Comparison of ENCODE assay signal across 18 mouse cellular contexts in the genomic region with DNA sequence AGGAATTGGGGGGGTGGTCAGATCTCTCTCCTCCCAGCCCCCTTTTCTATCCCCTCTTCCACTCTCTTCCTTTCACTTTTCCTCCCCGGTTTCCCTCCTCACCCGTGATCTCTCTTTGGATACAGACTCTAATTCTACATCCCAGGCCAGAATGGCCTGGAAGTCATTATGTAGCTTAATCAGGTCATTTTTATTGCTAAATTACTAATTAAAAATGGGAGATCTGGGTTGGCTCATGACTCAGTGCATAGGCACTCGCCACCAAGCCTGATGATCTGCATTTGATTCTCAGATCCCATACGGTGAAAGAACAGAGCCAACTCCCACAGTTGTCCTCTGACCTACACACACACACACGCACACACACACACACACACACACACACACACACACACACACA. TPM values are rescaled to one million over a fixed set of nuclear protein-coding genes. Genes with fewer than 3 reads are reported as not detected.
DNase-seq lines count a peak whose midpoint lies in the region; ATAC-seq and TF ChIP-seq lines count a peak whose summit lies in the region.
"Had no signal": no experiment of that assay in that cellular context is flagged by ENCODE, and none has a peak within 500 bp of the region (broad histone marks: within the 10 kb centered on the region; RNA-seq: fewer than 3 reads in every experiment).

No protein-coding gene starts in this region.

- TF ChIP-seq EP300 in stomach, postnatal 0 days (optimal IDR thresholded peaks at IDR 0.05): no peak

- H3K36me3 ChIP-seq in forebrain, embryonic 11.5 days (ENCODE audit: control insufficient read depth, insufficient read depth, low read length): no peaks in the 10 kb centered on the region
- H3K36me3 ChIP-seq in forebrain, embryonic 13.5 days (ENCODE audit: poor library complexity, severe bottlenecking): no peaks in the 10 kb centered on the region
- H3K36me3 ChIP-seq in heart, embryonic 12.5 days: no peaks in the 10 kb centered on the region
- no peaks in the 10 kb centered on the region for H3K36me3 ChIP-seq in stomach, embryonic 16.5 days (ENCODE audit: control insufficient read depth, insufficient read depth, low read length)
- no peaks in the 10 kb centered on the region for H3K36me3 ChIP-seq in stomach, postnatal 0 days (ENCODE audit: control insufficient read depth, insufficient read depth, low read length)
- H3K36me3 ChIP-seq: forebrain, embryonic 15.5 days; intestine, embryonic 15.5 days; kidney, embryonic 15.5 days had no signal

- ATAC-seq in forebrain, embryonic 11.5 days (replicated peaks; ENCODE audit: low FRiP score): no peak
- ATAC-seq in forebrain, embryonic 13.5 days: no peak
- no peak for ATAC-seq in heart, embryonic 12.5 days (ENCODE audit: insufficient number of reproducible peaks, low FRiP score)
- no peak for ATAC-seq in stomach, embryonic 16.5 days (ENCODE audit: insufficient read depth, low FRiP score)
- ATAC-seq in stomach, postnatal 0 days (ENCODE audit: low FRiP score, low TSS enrichment): no peak
- ATAC-seq: forebrain, embryonic 15.5 days; intestine, embryonic 15.5 days had no signal

- peaks cover 14% of the 10 kb centered on the region for H3K4me1 ChIP-seq in forebrain, embryonic 11.5 days (replicated peaks; ENCODE audit: control insufficient read depth, insufficient read depth, low read length)
- H3K4me1 ChIP-seq in forebrain, embryonic 13.5 days: peaks cover 40% of the 10 kb centered on the region
- H3K4me1 ChIP-seq in heart, embryonic 12.5 days (replicated peaks): peaks cover 53% of the 10 kb centered on the region
- H3K4me1 ChIP-seq in stomach, embryonic 16.5 days (ENCODE audit: control insufficient read depth, insufficient read depth, low read length): peaks cover 21% of the 10 kb centered on the region; the same call in 1 of the 2 replicates
- peaks cover 11% of the 10 kb centered on the region for H3K4me1 ChIP-seq in stomach, postnatal 0 days (replicated peaks; ENCODE audit: control insufficient read depth, insufficient read depth)

- no peak overlapping the region for H3K4me3 ChIP-seq in forebrain, embryonic 11.5 days (ENCODE audit: low read depth, low read length)
- no peak overlapping the region for H3K4me3 ChIP-seq in forebrain, embryonic 13.5 days
- no peak overlapping the region for H3K4me3 ChIP-seq in heart, embryonic 12.5 days
- H3K4me3 ChIP-seq in stomach, embryonic 16.5 days (replicated peaks; ENCODE audit: low read length): no peak overlapping the region
- H3K4me3 ChIP-seq in stomach, postnatal 0 days (ENCODE audit: low read depth, low read length): no peak overlapping the region
- H3K4me3 ChIP-seq: forebrain, embryonic 15.5 days; intestine, embryonic 15.5 days; kidney, embryonic 15.5 days had no signal

- no peak overlapping the region for H3K4me2 ChIP-seq in forebrain, embryonic 11.5 days (ENCODE audit: low read depth, low read length, severe bottlenecking)
- H3K4me2 ChIP-seq in forebrain, embryonic 13.5 days: no peak overlapping the region
- H3K4me2 ChIP-seq in heart, embryonic 12.5 days: no peak overlapping the region
- no peak overlapping the region for H3K4me2 ChIP-seq in stomach, embryonic 16.5 days (ENCODE audit: low read depth, low read length)
- no peak overlapping the region for H3K4me2 ChIP-seq in stomach, postnatal 0 days (replicated peaks; ENCODE audit: low read depth)
- H3K4me2 ChIP-seq: forebrain, embryonic 15.5 days; hindbrain, embryonic 14.5 days; intestine, embryonic 15.5 days; kidney, embryonic 15.5 days had no signal

- 56% methylated on average over 5 of the region's 5 CpGs for WGBS in forebrain, embryonic 11.5 days
- 47% methylated on average over 5 of the region's 5 CpGs for WGBS in forebrain, embryonic 13.5 days
- WGBS in heart, embryonic 12.5 days: 64% methylated on average over 5 of the region's 5 CpGs
- 78% methylated on average over 5 of the region's 5 CpGs for WGBS in stomach, embryonic 16.5 days
- 67% methylated on average over 5 of the region's 5 CpGs for WGBS in stomach, postnatal 0 days

- H3K27me3 ChIP-seq in forebrain, embryonic 11.5 days (ENCODE audit: control insufficient read depth, insufficient read depth, low read length): no peaks in the 10 kb centered on the region
- H3K27me3 ChIP-seq in forebrain, embryonic 13.5 days: no peaks in the 10 kb centered on the region
- H3K27me3 ChIP-seq in heart, embryonic 12.5 days (replicated peaks): no peaks in the 10 kb centered on the region
- H3K27me3 ChIP-seq in stomach, embryonic 16.5 days (ENCODE audit: control insufficient read depth, insufficient read depth, low read length): no peaks in the 10 kb centered on the region
- no peaks in the 10 kb centered on the region for H3K27me3 ChIP-seq in stomach, postnatal 0 days (ENCODE audit: control insufficient read depth, insufficient read depth, low read length)
- H3K27me3 ChIP-seq: forebrain, embryonic 15.5 days; intestine, embryonic 15.5 days; kidney, embryonic 15.5 days had no signal

- H3K9ac ChIP-seq in forebrain, embryonic 11.5 days (ENCODE audit: low read length): no peak overlapping the region
- no peak overlapping the region for H3K9ac ChIP-seq in forebrain, embryonic 13.5 days
- no peak overlapping the region for H3K9ac ChIP-seq in heart, embryonic 12.5 days
- H3K9ac ChIP-seq in stomach, embryonic 16.5 days (ENCODE audit: low read length): 0 out of 2 replicates have a peak overlapping the region, but pooled peaks have one; percentile 1
- H3K9ac ChIP-seq in stomach, postnatal 0 days (ENCODE audit: low read length): no peak overlapping the region
- H3K9ac ChIP-seq: forebrain, embryonic 15.5 days; hindbrain, embryonic 14.5 days; intestine, embryonic 15.5 days; kidney, embryonic 15.5 days had no signal

- H3K9me3 ChIP-seq in forebrain, embryonic 11.5 days (ENCODE audit: control insufficient read depth, low read length): no peaks in the 10 kb centered on the region
- no peaks in the 10 kb centered on the region for H3K9me3 ChIP-seq in forebrain, embryonic 13.5 days (replicated peaks)
- no peaks in the 10 kb centered on the region for H3K9me3 ChIP-seq in heart, embryonic 12.5 days (replicated peaks)
- H3K9me3 ChIP-seq in stomach, embryonic 16.5 days (replicated peaks; ENCODE audit: control insufficient read depth, low read length): no peaks in the 10 kb centered on the region
- no peaks in the 10 kb centered on the region for H3K9me3 ChIP-seq in stomach, postnatal 0 days (ENCODE audit: control insufficient read depth, low read length)
- H3K9me3 ChIP-seq: forebrain, embryonic 15.5 days; intestine, embryonic 15.5 days; kidney, embryonic 15.5 days had no signal

- TF ChIP-seq CTCF in stomach, postnatal 0 days (IDR thresholded peaks at IDR 0.05; ENCODE audit: low read depth): no peak

- peak overlapping the region; percentile 27; the same call in 1 of the 2 replicates for H3K27ac ChIP-seq in forebrain, embryonic 11.5 days (ENCODE audit: low read depth, low read length)
- no peak overlapping the region for H3K27ac ChIP-seq in forebrain, embryonic 13.5 days
- 0 out of 2 replicates have a peak overlapping the region, but pooled peaks have one; percentile 91 for H3K27ac ChIP-seq in heart, embryonic 12.5 days (ENCODE audit: poor library complexity, severe bottlenecking)
- H3K27ac ChIP-seq in stomach, embryonic 16.5 days (ENCODE audit: low read length): no peak overlapping the region
- H3K27ac ChIP-seq in stomach, postnatal 0 days (replicated peaks): no peak overlapping the region
- H3K27ac ChIP-seq: forebrain, embryonic 15.5 days; intestine, embryonic 15.5 days; kidney, embryonic 15.5 days had no signal

- DNase-seq in forebrain, embryonic 11.5 days (ENCODE audit: low spot score): no peak
- DNase-seq in heart, adult 18-20 months: no peak
- no peak for DNase-seq in stomach, postnatal 0 days (ENCODE audit: low spot score)
- no peak for DNase-seq in ovary, postnatal 10 days (ENCODE audit: low spot score)
- DNase-seq: adrenal gland, adult 2 months; adrenal gland, postnatal 25 days; cerebellum, adult 18-20 months; cerebellum, adult 9-11 months; gastrocnemius, postnatal 10 days; heart, postnatal 4 days; kidney, adult 18-20 months had no signal

RNA-seq across cellular contexts. Expression of gene Fos, which starts 39.2 kb away (rescaled TPM):
- 0.57 and 1.1 TPM in 2 replicates for polyA plus RNA-seq in forebrain, embryonic 11.5 days (2014; fragmentation: Nextera tagmentation; extraction: Ambion mirVana)
- 1.1 and 1.2 TPM in 2 replicates for polyA plus RNA-seq in forebrain, embryonic 13.5 days (2015; fragmentation: Nextera tagmentation; extraction: Ambion mirVana)
- 5.9 and 8.1 TPM in 2 replicates for polyA plus RNA-seq in heart, embryonic 12.5 days (2016; fragmentation: Nextera tagmentation; extraction: Ambion mirVana)
- 1 to 10 TPM; 2.1 to 5.4 TPM for total RNA-seq in heart, adult 18-20 months (2021)
- 16.1 and 21.1 TPM in 2 replicates for polyA plus RNA-seq in stomach, embryonic 16.5 days (2015; fragmentation: Nextera tagmentation; extraction: Ambion mirVana)
- 18.2 and 23.2 TPM in 2 replicates for polyA plus RNA-seq in stomach, postnatal 0 days (2015; fragmentation: Nextera tagmentation; extraction: Ambion mirVana)

RNA-seq across cellular contexts. Expression of gene Tmed10, which starts 59.9 kb away (rescaled TPM):
- 229 and 244 TPM in 2 replicates for polyA plus RNA-seq in forebrain, embryonic 11.5 days (2014; fragmentation: Nextera tagmentation; extraction: Ambion mirVana)
- polyA plus RNA-seq in forebrain, embryonic 13.5 days (2015; fragmentation: Nextera tagmentation; extraction: Ambion mirVana): 173 and 187 TPM in 2 replicates
- 319 and 324 TPM in 2 replicates for polyA plus RNA-seq in heart, embryonic 12.5 days (2016; fragmentation: Nextera tagmentation; extraction: Ambion mirVana)
- total RNA-seq in heart, adult 18-20 months (2021): 100 to 1,000 TPM; 168 to 175 TPM
- 383 and 401 TPM in 2 replicates for polyA plus RNA-seq in stomach, embryonic 16.5 days (2015; fragmentation: Nextera tagmentation; extraction: Ambion mirVana)
- 351 and 370 TPM in 2 replicates for polyA plus RNA-seq in stomach, postnatal 0 days (2015; fragmentation: Nextera tagmentation; extraction: Ambion mirVana)

Comparison
In these comparisons a context has a peak if more than half of its experiments do, and no peak if none do; other contexts are left out.
1. H3K27ac ChIP-seq: peak in forebrain, embryonic 11.5 days (single experiment) and heart, embryonic 12.5 days (single experiment); none in forebrain, embryonic 13.5 days (single experiment), stomach, embryonic 16.5 days (single experiment) and stomach, postnatal 0 days (single experiment).